ENCODE assay signal across 10 mouse cellular contexts in genomic region chr9:22066433-22066832, GRCm38 (mm10). TPM values are rescaled to one million over a fixed set of nuclear protein-coding genes. Genes with fewer than 3 reads are reported as not detected.
DNase-seq lines count a peak whose midpoint lies in the region; ATAC-seq lines count a peak whose summit lies in the region.
"Had no signal": no experiment of that assay in that cellular context is flagged by ENCODE, and none has a peak within 500 bp of the region (broad histone marks: within the 10 kb centered on the region; RNA-seq: fewer than 3 reads in every experiment).

No protein-coding gene starts in this region.

- DNase-seq in CD4-positive, CD25-positive, alpha-beta regulatory T cell, adult 2 months (ENCODE audit: low read depth, low spot score) = peak; percentile 72
- DNase-seq in left cerebral cortex, adult 18-20 months (ENCODE audit: low spot score in 2 of 2) = peak; percentile 56 to 69
- DNase-seq in left cerebral cortex, adult 11 months (ENCODE audit: low spot score) = no peak
- DNase-seq in adrenal gland, adult 2 months = peak; percentile 68
- peak; percentile 59 for DNase-seq in embryo, embryonic 11 days
- peak; percentile 76 for DNase-seq in lung, postnatal 14 days
- peak; percentile 35 to 63 for DNase-seq in thymus, postnatal 10 days (ENCODE audit: low spot score in 2 of 2)

- no peak for ATAC-seq in CD4-positive, CD25-positive, alpha-beta regulatory T cell, adult 4 months

RNA-seq across cellular contexts. Expression of gene Gm49318, which starts 4.6 kb away (rescaled TPM):
- not detected for polyA plus RNA-seq in CD4-positive, CD25-positive, alpha-beta regulatory T cell, adult 4 months (2017; shearing (Covaris generic))
- total RNA-seq in left cerebral cortex, adult 18-20 months (2021) = 1 to 10 TPM; 1.4 to 3.8 TPM
- not detected for total RNA-seq in adrenal gland, adult 2 months (2021)
- polyA plus RNA-seq in adrenal gland, adult 2 months (2012; rRNA removed) = not detected in 2 replicates
- total RNA-seq: gastrocnemius, postnatal 36 days had no signal
- polyA plus RNA-seq: macrophage had no signal

RNA-seq across cellular contexts. Expression of gene Zfp653, which starts 4.7 kb away (rescaled TPM):
- 1 to 10 TPM; 4.7 to 7.3 TPM for polyA plus RNA-seq in CD4-positive, CD25-positive, alpha-beta regulatory T cell, adult 4 months (2017; shearing (Covaris generic))
- 10 to 100 TPM; 19.8 to 21.1 TPM for total RNA-seq in left cerebral cortex, adult 18-20 months (2021)
- total RNA-seq in adrenal gland, adult 2 months (2021) = 1 to 10 TPM; 8.0 to 8.5 TPM
- polyA plus RNA-seq in adrenal gland, adult 2 months (2012; rRNA removed) = 19.3 and 20.7 TPM in 2 replicates

RNA-seq across cellular contexts. Expression of gene Elavl3, which starts 14.6 kb away (rescaled TPM):
- under 1 TPM in 1 of 2 experiments, not detected in 1; 0.07 TPM for polyA plus RNA-seq in CD4-positive, CD25-positive, alpha-beta regulatory T cell, adult 4 months (2017; shearing (Covaris generic))
- 100 to 1,000 TPM; 144 TPM for total RNA-seq in left cerebral cortex, adult 18-20 months (2021)
- total RNA-seq in adrenal gland, adult 2 months (2021) = 1 to 10 TPM; 2.1 to 2.4 TPM
- polyA plus RNA-seq in adrenal gland, adult 2 months (2012; rRNA removed) = 1.3 and 1.7 TPM in 2 replicates
- polyA plus RNA-seq: macrophage had no signal

RNA-seq across cellular contexts. Expression of gene Ecsit, which starts 18.8 kb away (rescaled TPM):
- 10 to 100 TPM; 35.8 to 55.9 TPM for polyA plus RNA-seq in CD4-positive, CD25-positive, alpha-beta regulatory T cell, adult 4 months (2017; shearing (Covaris generic))
- 10 to 100 TPM; 43.0 to 49.9 TPM for total RNA-seq in left cerebral cortex, adult 18-20 months (2021)
- 10 to 100 TPM; 50.9 to 70.8 TPM for total RNA-seq in adrenal gland, adult 2 months (2021)
- polyA plus RNA-seq in adrenal gland, adult 2 months (2012; rRNA removed) = 52.6 and 65.2 TPM in 2 replicates

RNA-seq across cellular contexts. Expression of gene Cnn1, which starts 32.6 kb away (rescaled TPM):
- under 1 TPM in 1 of 2 experiments, not detected in 1; 0.22 TPM for polyA plus RNA-seq in CD4-positive, CD25-positive, alpha-beta regulatory T cell, adult 4 months (2017; shearing (Covaris generic))
- total RNA-seq in left cerebral cortex, adult 18-20 months (2021) = under 1 TPM; 0.56 to 0.87 TPM
- 1 to 10 TPM in 1 of 2 experiments, under 1 TPM in 1; 0.58 to 3.8 TPM for total RNA-seq in adrenal gland, adult 2 months (2021)
- 1.1 and 1.8 TPM in 2 replicates for polyA plus RNA-seq in adrenal gland, adult 2 months (2012; rRNA removed)
- polyA plus RNA-seq: macrophage had no signal

Comparison
In these comparisons a context has a peak if more than half of its experiments do, and no peak if none do; other contexts are left out.
1. RNA of gene Elavl3, which starts 14.6 kb away (total RNA-seq): 144 TPM in left cerebral cortex, adult 18-20 months; 2.1 to 2.4 TPM in adrenal gland, adult 2 months; every median in the first group is over 10 times any median in the second.